Mouse (Mus musculus) Muller cell, postnatal 12 days (primary cell): Measurements from ENCODE around the gene Procr.

ENCODE experiments used
- DNase-seq: peaks from one replicate; pipeline ENCODE4 v3.0.0-alpha.2; 2015; ENCODE audit errors: inconsistent ontology term

The Procr gene

GRCm38 (mm10) chr2:155804053-155804452 is 53.1 kb downstream of the Procr start:
- DNase-seq = no peak
